Mouse (Mus musculus) liver, embryonic 11.5 days (tissue): Measurements from ENCODE around the gene Bmpr1a. TPM values are rescaled to one million over a fixed set of nuclear protein-coding genes. Genes with fewer than 3 reads are reported as not detected.

Experiments
- ATAC-seq: fragments of 200-750 bp; cut with Nextera tagmentation; replicated peaks from 2 replicates; pipeline ENCODE4 v1.8.0; 2017; ENCODE audit warnings: moderate number of reproducible peaks, mild to moderate bottlenecking, moderate TSS enrichment, moderate library complexity; ENCODE audit not compliant: low FRiP score
- DNase-seq: peaks from one replicate; pipeline ENCODE4 v3.0.0-alpha.2; 2017; ENCODE audit warnings: low spot score
- H3K27ac ChIP-seq: fragments of 300-500 bp; sonication (generic); 2 replicates; pipeline ENCODE4 v1.5.1; 2014; ENCODE audit warnings: mild to moderate bottlenecking, low read depth, low read length, control low read depth
- H3K27me3 ChIP-seq: fragments of 300-500 bp; sonication (generic); replicated peaks from 2 replicates; pipeline ENCODE4 v1.6.1; 2014; ENCODE audit warnings: low read length, mixed read lengths; ENCODE audit not compliant: control insufficient read depth, insufficient read depth
- H3K36me3 ChIP-seq: fragments of 300-500 bp; sonication (generic); 2 replicates; pipeline ENCODE4 v1.6.1; 2014; ENCODE audit warnings: mild to moderate bottlenecking, low read length, moderate library complexity, mixed read lengths; ENCODE audit not compliant: control insufficient read depth, insufficient read depth
- H3K4me1 ChIP-seq: fragments of 300-500 bp; sonication (generic); replicated peaks from 2 replicates; pipeline ENCODE4 v1.6.1; 2014; ENCODE audit warnings: low read length, mixed read lengths; ENCODE audit not compliant: control insufficient read depth, insufficient read depth
- H3K4me2 ChIP-seq: fragments of 300-500 bp; sonication (generic); 2 replicates; pipeline ENCODE4 v1.6.1; 2014; ENCODE audit warnings: mild to moderate bottlenecking, control low read depth, moderate library complexity
- H3K4me3 ChIP-seq: fragments of 300-500 bp; sonication (generic); 2 replicates; pipeline ENCODE4 v1.5.1; 2014; ENCODE audit warnings: low read depth, low read length, control low read depth
- H3K9ac ChIP-seq: fragments of 300-500 bp; sonication (generic); 2 replicates; pipeline ENCODE4 v1.6.1; 2014; ENCODE audit warnings: low read depth, low read length, control low read depth
- H3K9me3 ChIP-seq: fragments of 300-500 bp; sonication (generic); 2 replicates; pipeline ENCODE4 v1.6.1; 2016; ENCODE audit warnings: low read length, inconsistent platforms, mixed read lengths; ENCODE audit not compliant: control insufficient read depth
- WGBS: fragments of 180-500 bp; shearing (Covaris S2); extraction: QIAGEN DNeasy Blood & Tissue Kit; methylation state at CpG from one replicate; pipeline ENCODE4 v1.1.7; 2014; 5-methylcytosine and 5-hydroxymethylcytosine counted together
- polyA plus RNA-seq: library from polyadenylated mRNA; unstranded; fragments of >200 nt; fragmentation: Nextera tagmentation; extraction: Ambion mirVana; gene quantifications from 2 replicates; pipeline ENCODE4 v1.2.1, GENCODE M21; 2014

The Bmpr1a gene
- polyA plus RNA-seq, 1 experiment from 2014 or later = 18.0 TPM

GRCm38 (mm10) chr14:34512602-34513001, 9.5 kb upstream of the Bmpr1a start:
- Histone ChIP-seq H3K4me3 (no peak overlapping the region), H3K4me2 (no peak overlapping the region), H3K36me3 (no peaks in the 10 kb centered on the region), H3K9ac (no peak overlapping the region), H3K9me3 (no peaks in the 10 kb centered on the region), H3K27ac (no peak overlapping the region), H3K4me1 (peaks cover 13% of the 10 kb centered on the region), H3K27me3 (peaks cover 4% of the 10 kb centered on the region; the same call in 1 of the 2 replicates)
- WGBS = 75% methylated on average over 4 of the region's 4 CpGs
- no peak for DNase-seq
- no peak for ATAC-seq

GRCm38 (mm10) chr14:34511901-34512300, 8.8 kb upstream of the Bmpr1a start:
- no peak overlapping the region for H3K9ac ChIP-seq
- no peak for ATAC-seq
- H3K9me3 ChIP-seq = no peaks in the 10 kb centered on the region

GRCm38 (mm10) chr14:34508842-34509439, 5.8 kb upstream of the Bmpr1a start:
- H3K9ac ChIP-seq = no peak overlapping the region
- no peaks in the 10 kb centered on the region for H3K36me3 ChIP-seq
- ATAC-seq (no peak), DNase-seq (no peak)
- no peak overlapping the region for H3K4me3 ChIP-seq
- peak overlapping the region; percentile 1; the same call in 1 of the 2 replicates for H3K4me2 ChIP-seq
- 34% methylated on average over 7 of the region's 7 CpGs for WGBS
- no peaks in the 10 kb centered on the region; the same call in 1 of the 2 replicates for H3K27me3 ChIP-seq
- peaks cover 18% of the 10 kb centered on the region for H3K4me1 ChIP-seq
- H3K27ac ChIP-seq = no peak overlapping the region
- H3K9me3 ChIP-seq = no peaks in the 10 kb centered on the region

More at GRCm38 (mm10) chr14:34511901-34512300, 8.8 kb upstream of the Bmpr1a start:
- no peak overlapping the region for H3K4me2 ChIP-seq
- H3K4me1 ChIP-seq = peaks cover 13% of the 10 kb centered on the region
- 67% methylated on average over 11 of the region's 11 CpGs for WGBS
- no peak overlapping the region for H3K4me3 ChIP-seq
- no peak for DNase-seq
- peaks cover 4% of the 10 kb centered on the region; the same call in 1 of the 2 replicates for H3K27me3 ChIP-seq
- H3K36me3 ChIP-seq = no peaks in the 10 kb centered on the region
- no peak overlapping the region for H3K27ac ChIP-seq

- DNase-seq (no peak), ATAC-seq (peak; percentile 85)
- WGBS = 43% methylated on average over 4 of the region's 4 CpGs
- Histone ChIP-seq H3K9ac (no peak overlapping the region), H3K4me1 (peaks cover 18% of the 10 kb centered on the region), H3K9me3 (no peaks in the 10 kb centered on the region), H3K4me3 (no peak overlapping the region), H3K4me2 (peak overlapping the region; percentile 1; the same call in 1 of the 2 replicates), H3K27ac (no peak overlapping the region), H3K27me3 (no peaks in the 10 kb centered on the region; the same call in 1 of the 2 replicates), H3K36me3 (no peaks in the 10 kb centered on the region)
These were observed 5.2 kb upstream of the Bmpr1a start for GRCm38 (mm10) chr14:34508187-34508840.

GRCm38 (mm10) chr14:34505309-34505708, 2.2 kb upstream of the Bmpr1a start:
- Histone ChIP-seq H3K4me1 (peaks cover 18% of the 10 kb centered on the region), H3K9ac (no peak overlapping the region), H3K27ac (no peak overlapping the region), H3K36me3 (no peaks in the 10 kb centered on the region), H3K9me3 (no peaks in the 10 kb centered on the region), H3K4me2 (no peak overlapping the region), H3K27me3 (no peaks in the 10 kb centered on the region; the same call in 1 of the 2 replicates), H3K4me3 (no peak overlapping the region)
- no peak for DNase-seq
- WGBS = 31% methylated on average over 7 of the region's 7 CpGs
- no peak for ATAC-seq

GRCm38 (mm10) chr14:34504377-34504776, 1.2 kb upstream of the Bmpr1a start:
- Histone ChIP-seq H3K4me2 (no peak overlapping the region), H3K4me1 (peaks cover 18% of the 10 kb centered on the region), H3K36me3 (no peaks in the 10 kb centered on the region), H3K4me3 (no peak overlapping the region), H3K9me3 (no peaks in the 10 kb centered on the region), H3K27me3 (no peaks in the 10 kb centered on the region; the same call in 1 of the 2 replicates), H3K27ac (no peak overlapping the region), H3K9ac (no peak overlapping the region)
- ATAC-seq (no peak), DNase-seq (no peak)
- WGBS = 90% methylated on average over 5 of the region's 5 CpGs

- WGBS = 69% methylated on average over 6 of the region's 6 CpGs
- no peaks in the 10 kb centered on the region for H3K9me3 ChIP-seq
- peak overlapping the region; percentile 93 for H3K4me2 ChIP-seq
- H3K27me3 ChIP-seq = no peaks in the 10 kb centered on the region; the same call in 1 of the 2 replicates
- no peak overlapping the region for H3K27ac ChIP-seq
- DNase-seq = no peak
- peaks cover 15% of the 10 kb centered on the region for H3K4me1 ChIP-seq
- H3K36me3 ChIP-seq = no peaks in the 10 kb centered on the region
- no peak for ATAC-seq
- no peak overlapping the region; the same call in 1 of the 2 replicates for H3K4me3 ChIP-seq
- no peak overlapping the region for H3K9ac ChIP-seq
These were observed 618 bp upstream of the Bmpr1a start for GRCm38 (mm10) chr14:34503759-34504158.

- H3K4me1 ChIP-seq = peaks cover 4% of the 10 kb centered on the region
- WGBS = under 1% methylated on average over 81 of the region's 115 CpGs
These were observed 441 bp downstream of the Bmpr1a start for GRCm38 (mm10) chr14:34502475-34503324.

More at GRCm38 (mm10) chr14:34502475-34503324, 441 bp downstream of the Bmpr1a start:
- H3K9me3 ChIP-seq = no peaks in the 10 kb centered on the region
- ATAC-seq (peak; percentile 86), DNase-seq (peak; percentile 88)
- no peaks in the 10 kb centered on the region; the same call in 1 of the 2 replicates for H3K27me3 ChIP-seq
- H3K27ac ChIP-seq = peak overlapping the region; percentile 91
- peak overlapping the region; percentile 83 for H3K4me3 ChIP-seq
- peak overlapping the region; percentile 93 for H3K9ac ChIP-seq
- peak overlapping the region; percentile 93 for H3K4me2 ChIP-seq
- H3K36me3 ChIP-seq = no peaks in the 10 kb centered on the region
